Mouse (Mus musculus): ENCODE results near the gene 4921524J17Rik.

Gene 4921524J17Rik

DNA sequence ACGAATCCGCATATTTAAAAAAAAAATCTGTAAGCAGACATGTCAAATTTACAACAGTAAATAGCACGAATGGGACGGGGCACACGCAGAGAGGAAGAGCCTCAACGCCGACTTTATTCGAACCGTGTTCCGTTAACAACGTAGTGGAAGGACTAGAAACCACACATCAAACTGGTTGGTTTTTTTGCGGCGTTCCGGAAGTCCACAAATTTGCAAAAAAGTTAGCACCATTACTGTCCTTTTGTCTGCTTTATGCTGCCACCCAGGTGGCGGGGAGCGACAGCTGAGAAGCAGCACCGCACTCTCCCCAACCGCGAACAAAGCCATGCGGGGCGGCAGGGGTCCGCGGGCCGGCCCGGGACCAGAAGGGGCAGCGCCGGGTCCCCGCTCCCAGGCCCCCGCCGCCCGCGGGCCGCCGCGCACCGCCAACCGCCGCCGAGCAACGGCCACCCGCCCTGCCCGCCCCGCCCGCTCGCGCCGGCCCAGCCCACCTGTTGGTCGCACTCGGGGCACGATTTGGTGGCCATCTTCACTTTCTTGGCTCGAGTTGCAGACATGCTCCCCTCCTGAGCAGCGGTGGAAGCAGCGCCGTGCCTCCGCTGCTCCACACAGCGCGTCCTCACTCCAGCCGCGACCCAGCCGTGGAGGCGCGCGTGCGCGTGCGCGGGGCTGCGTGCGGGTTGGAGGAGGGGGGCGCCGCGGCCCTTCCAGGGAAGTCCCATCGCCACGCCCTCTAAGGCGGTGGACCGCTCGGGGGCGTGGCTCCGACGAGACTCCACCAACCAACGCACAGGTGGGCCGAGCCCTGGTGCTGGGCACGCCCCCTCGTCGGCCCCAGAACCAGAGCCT is at the start of gene 4921524J17Rik:
Gene 4921524J17Rik (minus strand): TSS at position 666 of the 849 bp plus-strand sequence.
- peak; percentile 93 to 96 for DNase-seq (ENCODE audit: low spot score in 2 of 2)

DNA sequence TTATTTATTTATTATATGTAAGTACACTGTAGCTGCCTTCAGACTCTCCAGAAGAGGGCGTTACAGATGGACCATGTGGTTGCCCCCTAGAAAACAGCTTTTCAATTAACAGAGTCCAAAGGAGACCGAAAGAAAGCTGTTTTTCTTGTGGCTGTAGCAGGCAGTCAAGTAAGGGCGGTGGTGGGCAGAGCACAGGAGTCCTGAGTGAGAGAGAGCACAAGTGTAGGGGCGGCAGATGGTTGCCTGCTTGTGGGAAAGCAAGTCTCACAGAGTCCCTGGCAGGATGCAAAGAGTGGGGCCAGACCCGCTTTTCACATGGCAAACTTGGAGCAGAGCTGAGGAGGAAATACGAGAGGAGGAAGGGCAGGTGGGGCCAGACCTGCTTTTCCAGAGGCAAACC is 49.8 kb upstream of the 4921524J17Rik start:
- no peak for DNase-seq (ENCODE audit: low spot score in 2 of 2)

DNA sequence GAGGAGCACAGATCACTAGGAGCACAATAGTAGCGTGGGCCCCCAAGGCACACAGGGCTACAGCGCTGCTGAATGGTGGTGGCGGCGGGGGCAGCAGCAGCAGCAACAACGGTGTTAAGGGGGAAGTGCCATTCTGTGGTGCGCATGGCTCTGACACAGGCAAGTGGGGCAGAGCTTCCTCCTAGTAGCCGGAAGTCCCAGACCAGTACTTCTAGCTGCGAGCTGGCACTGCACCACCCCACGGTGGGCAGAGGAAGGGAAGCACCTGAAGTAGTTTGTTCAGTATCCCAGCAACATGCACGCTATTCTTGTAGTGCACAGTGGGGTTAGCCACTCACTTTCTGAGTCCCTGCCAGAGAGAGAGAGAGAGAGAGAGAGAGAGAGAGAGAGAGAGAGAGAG is 49.3 kb upstream of the 4921524J17Rik start:
- DNase-seq (ENCODE audit: low spot score in 2 of 2): no peak

DNA sequence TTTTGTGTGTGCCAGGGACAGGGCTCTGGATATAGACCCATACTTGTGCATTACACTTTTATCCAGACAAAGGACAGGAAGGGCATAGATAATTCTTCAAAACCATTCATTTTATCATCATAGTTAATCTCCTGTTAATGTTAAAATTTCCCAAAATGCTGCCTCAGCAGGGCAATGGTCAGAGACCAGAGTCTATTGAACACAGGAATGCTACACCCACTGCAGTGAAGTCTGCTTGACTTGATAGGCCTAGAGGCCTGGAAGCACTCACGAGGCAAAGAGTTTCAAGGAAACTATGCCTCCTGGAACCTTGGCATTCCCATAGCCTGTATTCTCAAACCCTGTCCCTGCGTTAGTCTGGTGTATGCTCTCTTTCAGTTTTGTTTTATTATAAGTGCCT is 47.1 kb upstream of the 4921524J17Rik start:
- DNase-seq (ENCODE audit: low spot score in 2 of 2): no peak

DNA sequence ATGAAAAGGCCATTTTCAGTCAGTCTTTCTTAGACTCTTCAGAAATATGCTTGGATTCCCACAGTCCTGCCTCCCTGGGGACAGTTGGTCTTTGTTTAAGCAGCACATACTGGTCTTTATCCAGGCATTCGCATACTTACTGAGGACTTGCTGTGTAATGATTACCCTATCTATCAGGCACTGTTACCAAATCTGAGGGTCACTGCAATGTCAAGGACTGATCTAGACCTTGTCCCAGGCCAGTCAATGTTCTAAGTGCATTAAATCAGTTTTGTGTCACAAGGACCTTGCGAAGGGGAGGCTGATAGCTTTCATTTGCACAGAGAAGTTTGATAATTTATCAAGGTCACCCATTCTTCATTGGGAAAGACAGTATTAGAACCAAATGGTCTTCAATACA is 45.8 kb upstream of the 4921524J17Rik start:
- no peak for DNase-seq (ENCODE audit: low spot score in 2 of 2)

DNA sequence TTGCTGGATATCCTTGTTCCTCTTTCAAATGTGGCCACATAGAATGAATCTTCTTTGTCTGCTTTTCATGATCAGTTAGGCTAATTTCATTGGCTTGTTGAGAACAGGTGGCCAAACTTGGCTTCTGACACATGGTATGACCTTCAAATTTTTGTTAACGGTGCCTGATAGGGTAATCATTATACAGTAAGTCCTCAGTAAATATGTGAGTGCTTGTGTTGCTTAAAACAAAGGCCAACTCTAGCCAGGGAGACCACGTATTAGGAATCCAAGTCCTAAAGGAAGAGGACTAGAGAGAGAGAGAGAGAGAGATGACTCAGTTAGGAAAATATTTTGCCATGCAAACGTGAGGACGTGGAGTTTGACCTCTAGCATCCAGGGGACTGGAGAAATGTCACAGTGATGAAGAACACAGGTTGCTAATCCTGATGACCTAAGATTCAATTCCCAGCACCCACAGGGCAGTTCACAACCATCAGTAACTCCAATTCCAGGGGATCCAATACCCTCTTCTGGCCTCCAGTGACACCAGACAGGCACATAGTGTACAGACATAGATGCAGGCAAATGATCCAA is 44.4 kb upstream of the 4921524J17Rik start:
- no peak for DNase-seq (ENCODE audit: low spot score in 2 of 2)

DNA sequence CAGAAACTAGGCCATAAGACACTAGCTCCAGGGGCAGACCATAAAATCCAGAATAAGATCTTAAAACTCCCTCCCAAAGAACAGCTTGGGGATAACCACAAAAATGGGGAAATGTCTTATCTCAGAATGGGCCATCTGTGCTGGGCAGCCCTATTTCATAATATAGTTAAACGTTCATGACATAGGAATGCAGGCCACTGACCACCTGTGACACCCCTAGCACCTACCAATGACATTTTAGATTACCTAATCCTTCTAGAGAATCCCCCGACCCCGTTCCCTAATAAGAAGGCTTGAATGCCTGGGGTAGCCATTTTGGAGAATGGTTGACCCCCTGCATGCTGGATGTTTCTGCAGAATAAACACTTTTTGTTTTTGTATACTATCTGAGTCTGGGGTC is 42.3 kb upstream of the 4921524J17Rik start:
- DNase-seq (ENCODE audit: low spot score in 2 of 2): no peak

DNA sequence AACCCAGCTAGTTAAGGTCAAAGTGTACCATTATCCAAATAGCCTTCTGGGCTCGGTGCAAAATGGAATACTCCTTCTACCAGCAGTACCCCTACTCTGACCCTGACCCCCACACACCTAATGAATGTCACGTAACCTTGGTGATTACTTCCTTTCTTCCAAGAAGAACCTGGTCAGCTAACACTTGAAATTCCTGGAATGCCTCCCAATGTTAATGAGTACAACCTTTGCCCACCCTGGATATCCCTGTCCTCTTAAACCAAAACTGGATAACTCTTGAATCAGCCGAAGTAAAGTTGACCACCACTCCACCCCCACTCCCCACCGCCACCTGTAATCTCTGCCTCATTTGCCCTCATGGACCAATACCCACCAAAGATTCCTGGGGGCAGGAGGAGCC is 40.6 kb upstream of the 4921524J17Rik start:
- DNase-seq (ENCODE audit: low spot score in 2 of 2): no peak

DNA sequence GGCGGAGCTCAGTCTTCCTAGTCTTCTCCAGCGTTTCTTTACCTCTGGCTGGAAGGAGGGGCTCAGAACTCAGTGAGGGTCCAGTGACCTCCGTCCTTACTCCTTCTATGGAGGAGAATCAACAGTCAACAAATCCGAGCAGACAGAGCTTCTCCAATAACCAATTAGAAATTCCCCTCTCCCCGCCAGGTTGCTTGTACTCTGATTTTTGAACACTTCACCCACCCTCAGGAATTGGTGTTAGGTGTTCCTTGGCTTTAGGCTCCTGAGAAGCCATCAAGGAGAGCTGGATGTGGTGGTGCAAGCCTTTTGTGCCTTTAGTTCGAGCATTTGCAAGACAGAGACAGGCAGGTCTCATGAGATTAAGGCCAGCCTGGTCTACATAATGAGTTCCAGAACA is 40.2 kb upstream of the 4921524J17Rik start:
- DNase-seq (ENCODE audit: low spot score in 2 of 2): no peak

DNA sequence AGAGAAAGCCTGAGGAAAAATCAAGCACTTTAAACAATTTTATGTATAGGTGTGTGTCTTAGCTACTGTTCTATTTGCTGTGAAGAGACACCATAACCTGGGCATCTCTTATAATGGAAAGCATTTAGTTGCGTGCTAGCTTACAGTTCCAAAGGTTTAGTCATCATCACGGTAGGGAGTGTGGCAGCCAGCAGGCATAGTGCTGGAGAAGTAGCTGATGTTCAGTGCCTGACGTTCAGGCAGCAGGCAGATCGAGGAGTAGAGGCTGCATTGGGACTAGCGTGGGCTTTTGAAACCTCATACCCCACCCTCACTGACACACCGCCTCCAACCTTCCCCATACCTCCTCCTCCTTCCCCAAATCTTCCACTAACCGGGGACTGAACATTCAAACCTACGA is 38.1 kb upstream of the 4921524J17Rik start:
- DNase-seq (ENCODE audit: low spot score in 2 of 2): no peak

DNA sequence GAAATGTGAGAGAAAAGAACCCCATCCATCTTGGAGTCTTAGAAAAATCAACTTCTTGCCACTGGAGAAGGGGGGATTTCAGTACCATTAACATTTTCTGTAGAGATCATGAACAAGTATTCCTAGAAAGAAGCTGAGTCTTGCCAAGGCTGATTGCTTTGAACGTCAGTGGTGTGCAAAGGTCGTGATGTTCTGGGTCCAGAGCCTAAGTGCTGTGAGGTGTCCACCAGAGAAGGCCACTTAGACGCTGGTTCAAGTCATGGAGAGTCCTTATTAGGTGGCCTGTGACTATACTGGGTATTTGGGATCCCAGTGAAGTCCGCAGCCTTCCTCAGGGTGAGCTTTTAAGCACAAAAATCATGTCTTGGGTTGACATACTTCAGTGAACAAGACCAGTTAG is 33.4 kb upstream of the 4921524J17Rik start:
- no peak for DNase-seq (ENCODE audit: low spot score in 2 of 2)

DNA sequence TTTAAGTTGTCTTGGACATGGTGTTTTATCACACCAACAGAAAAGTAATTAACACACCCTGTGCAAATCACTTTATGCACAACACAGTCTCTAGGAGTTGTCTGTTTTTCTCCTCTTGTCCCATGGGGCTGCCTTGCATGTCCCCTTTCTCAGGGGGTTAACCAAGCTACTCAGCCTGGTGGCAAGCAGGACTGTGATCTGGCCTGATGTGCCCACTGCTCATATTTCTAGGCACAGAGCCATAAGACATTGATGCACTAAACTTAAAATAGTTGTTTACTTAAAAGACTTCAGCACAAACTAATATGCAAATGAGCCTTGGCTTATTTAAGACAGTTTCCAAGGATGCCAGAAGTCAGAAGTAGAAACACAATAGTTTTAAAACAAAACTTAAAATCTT is 31.7 kb upstream of the 4921524J17Rik start:
- no peak for DNase-seq (ENCODE audit: low spot score in 2 of 2)

DNA sequence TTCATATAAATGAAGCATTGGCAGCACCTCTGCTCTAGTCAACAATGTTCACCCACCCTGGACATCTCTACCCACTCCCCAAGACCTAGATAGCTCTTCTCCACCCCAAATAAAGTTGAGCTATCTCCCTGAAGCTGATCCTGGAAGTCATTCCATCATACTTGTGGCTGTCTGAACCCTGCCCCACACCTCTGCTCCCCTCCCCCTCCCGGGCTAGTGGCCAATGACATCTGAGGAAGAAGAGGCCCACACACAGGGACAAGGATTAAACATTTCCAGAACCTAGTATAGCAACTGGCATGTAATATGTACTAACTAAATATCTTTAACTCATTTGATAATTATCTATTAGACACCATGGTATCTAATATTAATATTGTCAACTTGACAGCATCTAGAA is 29.8 kb upstream of the 4921524J17Rik start:
- no peak for DNase-seq (ENCODE audit: low spot score in 2 of 2)

DNA sequence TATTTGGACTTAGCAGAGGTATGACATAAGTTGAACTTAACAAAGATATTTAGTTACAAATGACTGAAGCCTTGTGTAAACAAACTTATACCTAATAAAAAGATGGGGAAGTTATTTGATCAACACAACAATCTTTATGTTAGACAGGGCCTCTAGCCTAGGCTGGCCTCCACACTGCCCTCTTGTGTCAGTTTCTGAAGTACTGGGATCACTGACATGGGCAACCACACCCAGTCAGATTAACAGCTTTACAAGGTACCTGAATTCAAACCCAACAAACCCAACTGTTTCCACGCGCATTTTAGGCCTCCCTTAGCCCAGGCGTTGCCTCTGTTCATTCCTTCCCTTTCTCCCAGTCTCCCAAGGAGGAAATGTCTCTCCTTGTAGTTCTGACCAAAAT is 28.7 kb upstream of the 4921524J17Rik start:
- peak in 1 of 2 experiments; percentile 18 for DNase-seq (ENCODE audit: low spot score in 2 of 2)

DNA sequence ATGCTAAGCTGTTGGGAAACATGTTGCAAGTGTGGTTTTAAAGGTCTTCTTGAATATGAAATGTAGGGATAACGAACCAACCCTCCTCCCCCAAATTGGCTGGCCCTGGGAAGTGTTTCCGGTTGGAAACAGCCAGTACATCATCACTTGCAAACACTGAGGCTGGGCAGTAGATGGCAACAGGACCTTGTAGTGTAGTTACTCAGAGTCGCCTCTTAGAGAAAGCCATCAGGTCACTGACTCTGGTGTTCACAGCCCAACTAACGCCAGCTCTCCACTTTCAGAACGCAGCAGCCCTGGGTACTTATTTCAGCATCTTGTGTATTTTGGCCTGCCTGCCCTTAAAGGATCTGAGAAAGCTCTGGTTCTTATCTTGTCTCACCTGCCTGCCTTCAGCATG is 28.2 kb upstream of the 4921524J17Rik start:
- peak in 1 of 2 experiments; percentile 16 for DNase-seq (ENCODE audit: low spot score in 2 of 2)

DNA sequence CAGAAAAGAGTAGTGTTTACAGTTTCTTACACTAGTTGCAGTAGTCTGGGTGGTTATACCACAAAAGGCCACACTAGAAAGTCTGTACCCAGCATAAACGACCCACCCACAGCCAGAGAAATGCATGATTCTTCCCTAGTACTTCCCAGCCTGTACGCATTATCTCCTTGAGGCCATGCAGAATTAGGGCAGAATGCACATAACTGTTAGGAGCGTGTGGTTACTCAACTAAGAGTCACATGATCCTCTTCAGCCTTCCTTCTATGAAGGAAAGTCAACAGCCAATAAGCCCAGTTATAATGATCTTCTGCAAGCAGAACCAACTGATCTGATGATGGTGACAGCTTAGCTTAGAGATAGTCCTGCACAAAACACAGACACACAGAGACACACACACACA is 26.9 kb upstream of the 4921524J17Rik start:
- DNase-seq (ENCODE audit: low spot score in 2 of 2): no peak

DNA sequence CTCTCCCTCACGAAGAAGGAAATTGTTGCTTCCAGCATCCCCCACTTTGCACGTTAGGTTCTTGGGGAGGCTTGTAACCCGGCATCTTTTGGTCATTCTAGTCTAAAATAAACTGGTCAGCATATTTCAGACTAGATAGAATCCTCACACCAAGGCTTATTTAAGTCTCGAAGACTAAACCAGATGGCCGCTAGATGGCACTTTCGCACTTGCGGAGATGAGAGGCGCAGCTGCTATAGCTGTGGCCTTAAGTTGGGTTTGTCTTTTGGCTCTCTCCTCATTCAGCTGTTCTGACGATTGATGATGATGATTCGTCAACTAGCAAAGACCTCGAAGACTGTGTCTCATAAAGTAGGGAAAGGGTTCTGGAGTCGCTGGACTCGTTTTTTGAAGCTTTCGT is 23.9 kb upstream of the 4921524J17Rik start:
- DNase-seq (ENCODE audit: low spot score in 2 of 2): peak; percentile 15 to 34

DNA sequence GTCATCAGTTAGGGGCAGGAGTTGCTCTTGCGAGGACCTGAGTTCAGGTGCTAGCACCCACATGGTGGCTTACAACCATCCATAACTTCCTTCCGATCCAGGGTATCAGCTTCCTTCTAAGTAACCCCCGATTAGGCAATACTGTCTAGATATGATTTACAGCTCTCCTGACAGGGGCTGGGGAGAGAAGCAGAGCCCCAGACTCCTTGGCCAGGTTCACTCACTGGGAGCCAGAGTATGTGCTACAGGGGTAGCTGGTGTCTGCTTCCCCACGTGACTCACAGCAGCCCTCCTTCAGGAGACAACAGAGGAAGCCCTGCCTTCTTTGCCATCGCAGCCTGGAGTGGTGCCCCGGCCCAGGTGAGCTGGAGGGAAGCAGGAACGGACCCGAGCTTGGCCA is 22.1 kb upstream of the 4921524J17Rik start:
- DNase-seq (ENCODE audit: low spot score in 2 of 2): no peak

DNA sequence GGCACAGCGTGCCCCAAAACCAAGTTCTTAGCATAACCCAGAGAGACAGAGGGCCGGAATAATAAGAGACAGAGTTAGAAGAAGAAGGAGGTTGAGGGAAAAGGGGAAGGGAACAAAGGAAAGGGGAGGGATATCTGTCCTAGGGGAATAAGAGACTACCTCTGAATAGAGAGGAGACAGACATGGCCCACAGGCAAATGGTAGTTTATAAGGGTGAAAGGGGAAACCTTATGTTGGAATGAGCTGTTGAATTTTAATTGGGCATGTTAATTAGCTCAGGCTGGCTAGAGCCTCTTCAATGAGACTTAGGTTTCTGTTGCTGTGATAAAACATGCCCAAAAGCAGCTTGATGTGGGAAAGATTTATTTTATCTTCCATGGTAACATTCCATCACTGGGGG is 20.6 kb upstream of the 4921524J17Rik start:
- DNase-seq (ENCODE audit: low spot score in 2 of 2): no peak

DNA sequence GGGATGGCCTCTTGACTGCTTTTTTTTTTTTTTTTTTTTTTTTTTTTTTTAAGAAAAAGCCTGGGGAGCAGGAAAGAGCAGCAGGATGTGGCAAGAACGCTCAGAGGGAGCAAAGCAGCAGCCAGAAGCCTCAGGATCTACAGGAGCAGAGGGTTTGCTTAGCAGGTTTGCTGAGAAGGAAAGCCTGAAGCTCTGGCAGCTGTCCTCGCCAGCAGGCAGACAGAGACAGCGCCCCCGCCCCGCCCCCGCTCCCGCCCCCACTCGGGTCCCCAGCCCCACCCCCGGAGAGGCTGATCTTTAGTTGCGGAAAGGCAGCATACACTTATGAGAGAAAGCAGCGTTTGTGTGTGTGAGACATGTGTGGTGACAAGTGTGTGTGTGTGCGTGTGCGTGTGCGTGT is 19.7 kb upstream of the 4921524J17Rik start:
- DNase-seq (ENCODE audit: low spot score in 2 of 2): no peak

DNA sequence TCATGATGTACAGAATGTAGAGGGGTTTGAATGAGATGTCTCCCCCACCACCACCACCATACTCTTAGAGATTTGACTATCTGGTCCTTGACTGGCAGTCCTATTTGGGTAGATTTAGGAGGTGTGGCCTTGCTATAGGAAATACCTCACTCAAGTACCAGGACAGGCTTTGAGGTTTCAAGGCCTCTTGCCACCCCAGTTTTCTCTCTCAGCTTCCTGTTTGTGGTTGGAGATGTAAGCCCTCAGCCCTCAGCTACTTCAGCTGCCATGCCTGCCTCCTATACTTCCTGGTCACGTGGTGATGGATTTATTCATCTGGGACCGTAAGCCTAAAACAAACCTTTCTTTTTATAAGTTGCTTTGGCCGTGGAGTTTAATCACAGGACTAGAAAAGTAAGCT is 17.7 kb upstream of the 4921524J17Rik start:
- no peak for DNase-seq (ENCODE audit: low spot score in 2 of 2)

DNA sequence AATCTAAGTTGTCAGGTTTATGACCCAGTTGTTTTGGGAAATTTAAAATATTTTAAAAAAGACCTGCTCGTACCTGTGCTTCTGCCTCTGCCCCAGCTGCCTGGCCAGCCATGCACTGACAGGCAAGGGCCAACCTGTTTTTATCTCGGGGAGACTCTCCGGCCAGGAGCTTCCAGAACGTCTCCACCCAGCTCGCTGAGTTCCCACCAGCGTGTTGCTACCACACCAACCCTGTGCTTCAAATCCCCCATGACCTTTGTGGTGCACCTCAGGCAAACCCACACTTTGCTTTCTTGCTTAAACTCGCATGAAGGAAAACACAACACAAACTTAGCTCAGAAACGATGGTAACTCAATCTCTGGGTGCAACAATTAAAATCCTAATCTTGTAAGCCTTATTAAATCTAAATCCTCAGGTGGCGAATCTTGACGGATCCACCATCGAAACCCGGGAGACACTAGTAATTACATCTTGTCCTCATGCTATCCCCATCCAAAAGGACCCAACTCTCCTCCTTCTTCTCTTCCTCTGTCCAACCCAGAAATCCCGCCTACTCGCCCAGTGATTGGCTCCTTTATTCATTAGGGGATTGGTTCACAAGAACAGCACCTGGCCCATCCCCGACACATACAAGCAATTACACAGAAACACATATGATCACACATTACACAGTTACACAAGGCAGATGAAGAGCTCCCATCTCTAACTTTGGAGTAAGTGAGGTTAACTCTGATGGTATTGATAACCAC is 13.5 kb upstream of the 4921524J17Rik start:
- DNase-seq (ENCODE audit: low spot score in 2 of 2): no peak

DNA sequence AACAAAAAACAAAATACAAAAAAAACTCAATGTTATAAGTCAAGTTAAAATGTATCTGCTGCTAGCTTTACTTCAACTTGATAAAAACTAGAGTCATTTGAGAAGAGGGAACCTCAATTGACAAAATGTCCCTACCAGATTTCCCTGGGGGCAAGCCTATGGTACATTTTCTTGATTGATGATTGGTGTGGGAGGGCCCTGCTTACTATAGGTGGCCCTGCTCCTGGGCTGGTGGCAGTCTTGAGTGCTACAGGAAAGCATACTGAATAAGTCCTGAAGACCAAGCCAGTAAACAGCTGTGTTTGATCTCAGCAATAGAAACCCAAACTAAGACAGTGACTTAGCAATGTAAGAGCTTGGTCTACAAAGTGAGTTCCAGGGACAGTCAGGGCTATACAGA is 11.5 kb upstream of the 4921524J17Rik start:
- no peak for DNase-seq (ENCODE audit: low spot score in 2 of 2)
